Mouse (Mus musculus) MEL (cell line): ENCODE data around the gene Socs1. TPM values are rescaled to one million over a fixed set of nuclear protein-coding genes. Genes with fewer than 3 reads are reported as not detected.

Experiments used
- DNase-seq: peaks from one replicate; pipeline ENCODE4 v3.0.0; 2011; ENCODE audit warnings: low read depth, low spot score
- H3K27ac ChIP-seq: 2 replicates; pipeline ENCODE4 v1.5.1; 2012; ENCODE audit warnings: low read depth, mild to moderate bottlenecking, control low read depth, low read length, moderate library complexity; ENCODE audit not compliant: control insufficient read depth
- H3K27me3 ChIP-seq, 2 experiments: fragments of 150-350 bp in 1 of 2; sonication (generic) in 1 of 2; 2 replicates each; pipeline ENCODE4 v1.6.1; 2012; ENCODE audit warnings: low read length in 2 of 2, mild to moderate bottlenecking in 2 of 2, improper control_type of control experiment in 1 of 2, moderate library complexity in 1 of 2; ENCODE audit not compliant: insufficient read depth in 2 of 2, control insufficient read depth in 1 of 2
- H3K36me3 ChIP-seq, 2 experiments: 2 replicates each; pipeline ENCODE4 v1.6.1; 2012 to 2014; ENCODE audit warnings: low read length in 2 of 2, improper control_type of control experiment in 1 of 2, inconsistent platforms in 1 of 2, mild to moderate bottlenecking in 1 of 2; ENCODE audit not compliant: insufficient read depth in 2 of 2, control insufficient read depth in 1 of 2
- H3K4me1 ChIP-seq, 2 experiments: fragments of 150-350 bp in 1 of 2; sonication (generic) in 1 of 2; 2 replicates each; pipeline ENCODE4 v1.6.1; 2012; ENCODE audit warnings: low read length in 2 of 2, improper control_type of control experiment in 1 of 2, mild to moderate bottlenecking in 1 of 2; ENCODE audit not compliant: insufficient read depth in 2 of 2, control insufficient read depth in 1 of 2
- H3K4me3 ChIP-seq, 2 experiments: fragments of 150-350 bp in 1 of 2; sonication (generic) in 1 of 2; 2 replicates each; pipeline ENCODE4 v1.5.1; 2012; ENCODE audit warnings: low read depth in 2 of 2, low read length in 2 of 2, mild to moderate bottlenecking in 2 of 2, moderate library complexity in 2 of 2, control low read depth in 1 of 2, improper control_type of control experiment in 1 of 2; ENCODE audit not compliant: control insufficient read depth in 1 of 2, insufficient read depth in 1 of 2
- H3K79me2 ChIP-seq: 2 replicates; pipeline ENCODE4 v1.6.1; 2012; ENCODE audit warnings: mild to moderate bottlenecking, low read length, moderate library complexity; ENCODE audit not compliant: control insufficient read depth, poor library complexity, insufficient read depth
- H3K9ac ChIP-seq: 2 replicates; pipeline ENCODE4 v1.6.1; 2012; ENCODE audit warnings: low read depth, mild to moderate bottlenecking, control low read depth, low read length, moderate library complexity; ENCODE audit not compliant: control insufficient read depth, poor library complexity, severe bottlenecking
- H3K9me3 ChIP-seq: fragments of 150-350 bp; sonication (generic); replicated peaks from 2 replicates; pipeline ENCODE4 v1.6.1; 2012; ENCODE audit warnings: mild to moderate bottlenecking, low read length, improper control_type of control experiment, moderate library complexity; ENCODE audit not compliant: insufficient read depth
- BHLHE40 ChIP-seq: IDR thresholded peaks from 2 replicates; pipeline ENCODE4 v1.6.1; 2012; ENCODE audit warnings: low read depth, mild to moderate bottlenecking, inconsistent platforms, low read length, improper control_type of control experiment, borderline replicate concordance
- CHD1 ChIP-seq: IDR thresholded peaks from 2 replicates; pipeline ENCODE4 v1.6.1; 2012; ENCODE audit warnings: low read depth, mild to moderate bottlenecking, inconsistent platforms, low read length, improper control_type of control experiment
- E2F4 ChIP-seq: IDR thresholded peaks from 2 replicates; pipeline ENCODE4 v1.6.1; 2011; ENCODE audit warnings: low read depth, low read length, improper control_type of control experiment, borderline replicate concordance
- ELF1 ChIP-seq: IDR thresholded peaks from 2 replicates; pipeline ENCODE4 v1.6.1; 2014; ENCODE audit warnings: low read depth, mild to moderate bottlenecking, inconsistent platforms, low read length, improper control_type of control experiment, moderate library complexity
- EP300 ChIP-seq, 2 experiments: IDR thresholded peaks; 2 replicates each; pipeline ENCODE4 v1.6.1; 2011; ENCODE audit warnings: improper control_type of control experiment in 2 of 2, low read length in 2 of 2, low read depth in 1 of 2, mild to moderate bottlenecking in 1 of 2
- ETS1 ChIP-seq: IDR thresholded peaks from 2 replicates; pipeline ENCODE4 v1.6.1; 2012; ENCODE audit warnings: low read depth, mild to moderate bottlenecking, inconsistent platforms, low read length, improper control_type of control experiment, moderate library complexity
- HCFC1 ChIP-seq: IDR thresholded peaks from 2 replicates; pipeline ENCODE4 v1.6.1; 2012; ENCODE audit warnings: low read depth, mild to moderate bottlenecking, inconsistent platforms, low read length, improper control_type of control experiment, moderate library complexity
- JUND ChIP-seq: IDR thresholded peaks from 2 replicates; pipeline ENCODE4 v1.6.1; 2011; ENCODE audit warnings: low read depth, mild to moderate bottlenecking, improper control_type of control experiment, low read length
- MAFK ChIP-seq: IDR thresholded peaks from 2 replicates; pipeline ENCODE4 v1.6.1; 2011; ENCODE audit warnings: low read depth, mild to moderate bottlenecking, low read length, improper control_type of control experiment, borderline replicate concordance
- MAX ChIP-seq: IDR thresholded peaks from 2 replicates; pipeline ENCODE4 v1.6.1; 2011; ENCODE audit warnings: low read length, improper control_type of control experiment
- MEF2A ChIP-seq: IDR thresholded peaks from 2 replicates; pipeline ENCODE4 v1.6.1; 2014; ENCODE audit warnings: low read depth, mild to moderate bottlenecking, inconsistent platforms, low read length, improper control_type of control experiment; ENCODE audit not compliant: poor library complexity, insufficient replicate concordance, severe bottlenecking; ENCODE audit errors: extremely low read depth
- MXI1 ChIP-seq: IDR thresholded peaks from 2 replicates; pipeline ENCODE4 v1.6.1; 2011; ENCODE audit warnings: mild to moderate bottlenecking, low read depth, low read length, improper control_type of control experiment
- MYB ChIP-seq: IDR thresholded peaks from 2 replicates; pipeline ENCODE4 v1.6.1; 2011; ENCODE audit warnings: mild to moderate bottlenecking, low read depth, low read length, improper control_type of control experiment
- NELFE ChIP-seq: IDR thresholded peaks from 2 replicates; pipeline ENCODE4 v1.6.1; 2011; ENCODE audit warnings: low read depth, low read length, improper control_type of control experiment
- NRF1 ChIP-seq: IDR thresholded peaks from 2 replicates; pipeline ENCODE4 v1.6.1; 2014; ENCODE audit warnings: low read depth, mild to moderate bottlenecking, inconsistent platforms, low read length, improper control_type of control experiment, moderate library complexity; ENCODE audit not compliant: poor library complexity, insufficient read depth, severe bottlenecking
- POLR2AphosphoS2 ChIP-seq: IDR thresholded peaks from 2 replicates; pipeline ENCODE4 v1.6.1; 2011; ENCODE audit warnings: low read length, improper control_type of control experiment
- RAD21 ChIP-seq: IDR thresholded peaks from 2 replicates; pipeline ENCODE4 v1.6.1; 2011; ENCODE audit warnings: mild to moderate bottlenecking, low read depth, low read length, improper control_type of control experiment
- SIN3A ChIP-seq: IDR thresholded peaks from 2 replicates; pipeline ENCODE4 v1.6.1; 2012; ENCODE audit warnings: low read length, improper control_type of control experiment, inconsistent platforms
- SMC3 ChIP-seq: IDR thresholded peaks from 2 replicates; pipeline ENCODE4 v1.6.1; 2011; ENCODE audit warnings: low read depth, low read length, improper control_type of control experiment
- TAL1 ChIP-seq: IDR thresholded peaks from 2 replicates; pipeline ENCODE4 v1.6.1; 2012; ENCODE audit warnings: mild to moderate bottlenecking, inconsistent platforms, low read length, moderate library complexity, mixed read lengths
- UBTF ChIP-seq: IDR thresholded peaks from 2 replicates; pipeline ENCODE4 v1.6.1; 2012; ENCODE audit warnings: low read depth, mild to moderate bottlenecking, inconsistent platforms, low read length, improper control_type of control experiment, moderate library complexity, borderline replicate concordance; ENCODE audit not compliant: insufficient read depth
- USF1 ChIP-seq: IDR thresholded peaks from 2 replicates; pipeline ENCODE4 v1.6.1; 2014; ENCODE audit warnings: low read depth, mild to moderate bottlenecking, inconsistent platforms, low read length, improper control_type of control experiment, moderate library complexity
- ZC3H11A ChIP-seq: IDR thresholded peaks from 2 replicates; pipeline ENCODE4 v1.6.1; 2012; ENCODE audit warnings: low read depth, mild to moderate bottlenecking, inconsistent platforms, low read length, improper control_type of control experiment
- ZKSCAN1 ChIP-seq: IDR thresholded peaks from 2 replicates; pipeline ENCODE4 v1.6.1; 2012; ENCODE audit warnings: low read depth, mild to moderate bottlenecking, inconsistent platforms, low read length, improper control_type of control experiment, moderate library complexity
- ZNF384 ChIP-seq: IDR thresholded peaks from 2 replicates; pipeline ENCODE4 v1.6.1; 2012; ENCODE audit warnings: low read depth, mild to moderate bottlenecking, inconsistent platforms, low read length, improper control_type of control experiment
- polyA plus RNA-seq, 2 experiments: library from polyadenylated mRNA; stranded (reverse) in 1 of 2; unstranded in 1 of 2; fragments of >175 nt in 1 of 2; fragments of >200 nt in 1 of 2; gene quantifications; 2 replicates each; pipeline versions ENCODE4 v1.2.1 to v1.2.4; 2012; ENCODE audit warnings: low replicate concordance in 2 of 2, low read depth in 1 of 2; ENCODE audit not compliant: insufficient read length in 2 of 2, insufficient read depth in 1 of 2, missing spikeins in 1 of 2
- total RNA-seq: library from RNA; depleted of rRNA; stranded (reverse); fragments of 300-350 nt; gene quantifications from 2 replicates; pipeline ENCODE4 v1.2.3, GENCODE M21; 2012

The Socs1 gene
- total and polyA plus RNA-seq, 3 experiments: 0.12 to 0.36 TPM; not detected in 1

DNA sequence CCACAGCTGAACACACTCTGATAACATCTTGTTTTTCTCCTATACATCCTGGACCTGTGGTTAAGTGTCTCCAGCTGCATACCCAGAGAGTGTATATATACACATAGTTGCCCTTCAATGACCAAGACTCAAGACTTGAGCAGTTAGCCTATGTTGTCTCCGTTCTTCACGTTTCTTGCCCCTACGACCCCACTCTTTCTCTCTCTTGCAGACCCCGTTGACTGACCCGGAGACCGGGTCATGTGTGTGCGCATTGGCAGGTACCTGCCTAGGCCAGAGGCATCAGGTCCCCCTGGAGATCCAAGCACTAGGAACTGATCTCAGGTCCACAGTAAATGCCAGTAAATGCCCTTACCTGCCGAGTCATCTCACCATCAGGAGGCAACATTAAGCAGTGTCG is 41.9 kb upstream of the Socs1 start:
- TF ChIP-seq MEF2A (no peak), ZC3H11A (no peak), CHD1 (no peak), MAFK (no peak), POLR2AphosphoS2 (no peak), RAD21 (no peak), USF1 (no peak), TAL1 (no peak), MXI1 (no peak), BHLHE40 (no peak), ELF1 (no peak), HCFC1 (no peak), SIN3A (no peak), MYB (no peak), UBTF (no peak)
- Histone ChIP-seq H3K4me3 (no peak overlapping the region), H3K79me2 (no peaks in the 10 kb centered on the region), H3K27ac (no peak overlapping the region), H3K36me3 (no peaks in the 10 kb centered on the region), H3K9ac (no peak overlapping the region), H3K4me1 (no peaks in the 10 kb centered on the region), H3K9me3 (no peaks in the 10 kb centered on the region), H3K27me3 (no peaks in the 10 kb centered on the region)
- no peak for DNase-seq

GRCm38 (mm10) chr16:10825840-10826239 is 40.5 kb upstream of the Socs1 start:
- Histone ChIP-seq H3K27ac (no peak overlapping the region), H3K4me3 (no peak overlapping the region), H3K9ac (no peak overlapping the region)
- no peak for TF ChIP-seq CHD1
- TF ChIP-seq MAX: no peak
- no peak for TF ChIP-seq ETS1
- TF ChIP-seq JUND: no peak
- no peak for TF ChIP-seq ZNF384
- no peak for TF ChIP-seq BHLHE40
- no peak for TF ChIP-seq MAFK
- no peak for TF ChIP-seq MXI1
- no peak for TF ChIP-seq SIN3A
- TF ChIP-seq NELFE: no peak
- TF ChIP-seq SMC3: no peak
- no peak for TF ChIP-seq ZC3H11A
- no peak for TF ChIP-seq E2F4
- no peak for TF ChIP-seq NRF1
- TF ChIP-seq ZKSCAN1: no peak
- TF ChIP-seq HCFC1: no peak
- no peak for TF ChIP-seq MEF2A
- no peak for TF ChIP-seq EP300 (IDR thresholded peaks at IDR 0.05; ENCODE audit: low read depth in 1 of 2, low read length in 2 of 2)
- no peak for TF ChIP-seq RAD21
- no peak for TF ChIP-seq USF1
- TF ChIP-seq, all 39 proteins: peak for 0
- no peak for DNase-seq
- H3K9me3 ChIP-seq: no peaks in the 10 kb centered on the region
- H3K27me3 ChIP-seq: peaks cover 2% of the 10 kb centered on the region in 2 experiments; a peak in 3 of 4 replicates
- no peaks in the 10 kb centered on the region for H3K4me1 ChIP-seq
- no peaks in the 10 kb centered on the region for H3K36me3 ChIP-seq
- H3K79me2 ChIP-seq: no peaks in the 10 kb centered on the region
